12 mouse cellular contexts compared by ENCODE assay signal in the genomic region with DNA sequence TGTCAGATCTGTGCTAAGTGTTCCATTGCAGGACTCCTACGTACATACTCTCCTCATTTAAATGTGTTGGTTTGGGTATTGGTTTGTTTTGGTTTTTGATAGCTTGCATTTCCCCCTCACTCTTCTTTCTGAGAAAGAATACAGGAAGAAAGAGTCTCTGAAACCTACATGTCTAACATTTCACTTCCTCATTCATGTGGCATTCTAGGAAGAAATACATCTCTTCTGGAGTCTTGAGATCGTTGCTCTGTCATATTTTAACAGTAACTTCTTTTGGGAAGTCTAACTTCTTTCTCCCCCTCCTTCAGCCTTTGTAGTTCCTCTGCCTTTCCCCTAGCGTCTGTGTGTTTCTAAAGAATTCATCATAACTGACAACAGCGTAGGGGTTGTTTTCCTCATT.
"Had no signal": no experiment of that assay in that cellular context is flagged by ENCODE, and none has a peak within 500 bp of the region (broad histone marks: within the 10 kb centered on the region; RNA-seq: fewer than 3 reads in every experiment).

No protein-coding gene starts in this region.

- H3K4me1 ChIP-seq: liver, embryonic 15.5 days had no signal

- H3K4me2 ChIP-seq: limb, embryonic 13.5 days; liver, embryonic 15.5 days; midbrain, embryonic 13.5 days had no signal

- ATAC-seq: lung, postnatal 0 days; midbrain, embryonic 13.5 days had no signal

- H3K27ac ChIP-seq: limb, embryonic 13.5 days; liver, embryonic 15.5 days; midbrain, embryonic 13.5 days had no signal

- H3K9me3 ChIP-seq: limb, embryonic 13.5 days; liver, embryonic 15.5 days; midbrain, embryonic 13.5 days had no signal

- H3K9ac ChIP-seq: limb, embryonic 13.5 days; liver, embryonic 15.5 days; midbrain, embryonic 13.5 days had no signal

- H3K36me3 ChIP-seq: liver, embryonic 15.5 days; midbrain, embryonic 13.5 days had no signal

- H3K4me3 ChIP-seq: limb, embryonic 13.5 days; liver, embryonic 15.5 days; midbrain, embryonic 13.5 days had no signal

- H3K27me3 ChIP-seq: limb, embryonic 13.5 days; liver, embryonic 15.5 days; midbrain, embryonic 13.5 days had no signal

- DNase-seq: kidney, adult 18-20 months; kidney, postnatal 25 days; left cerebral cortex, postnatal 4 days; lung, adult 2 months; lung, postnatal 36 days; right cerebral cortex, postnatal 25 days; thymus, adult 18-20 months; thymus, postnatal 14 days had no signal
